Mouse (Mus musculus): ENCODE data around the gene 4933425L06Rik.

DNA sequence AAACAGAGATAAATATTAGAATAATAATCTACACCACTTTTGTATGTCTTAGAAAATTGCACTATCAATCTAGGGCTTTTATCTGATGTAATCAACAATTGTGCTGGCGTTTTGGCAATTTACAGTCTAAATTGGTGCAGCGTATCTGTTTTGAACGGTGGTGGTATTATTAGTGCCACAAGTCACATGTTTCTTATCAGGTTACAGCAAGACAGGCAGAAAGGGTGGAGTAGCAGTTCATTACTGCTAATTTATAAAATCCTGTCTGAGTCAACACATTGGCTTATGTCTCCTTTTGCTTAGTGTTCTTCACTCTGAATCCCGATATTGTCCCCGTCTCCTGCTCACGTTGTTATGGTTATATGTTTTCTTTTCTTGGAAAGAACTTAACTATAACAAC is 48.2 kb downstream of the 4933425L06Rik start:
- TF ChIP-seq TAL1 (IDR thresholded peaks at IDR 0.05; ENCODE audit: low read length) (no peak), GATA1 (IDR thresholded peaks at IDR 0.05; ENCODE audit: low read length) (no peak)

Measured in erythroblast, embryonic 14.5 days (primary cell).